Mouse (Mus musculus) stomach, postnatal 0 days (tissue): ENCODE measurements around the gene Hsd17b13.

Experiments
- CTCF ChIP-seq: IDR thresholded peaks from 2 replicates; pipeline ENCODE4 v1.5.1; 2016; ENCODE audit warnings: antibody characterized with exemption, low read depth, mild to moderate bottlenecking, moderate library complexity
- EP300 ChIP-seq: optimal IDR thresholded peaks from 2 replicates; pipeline ENCODE3; 2016; ENCODE audit warnings: antibody characterized with exemption

DNA sequence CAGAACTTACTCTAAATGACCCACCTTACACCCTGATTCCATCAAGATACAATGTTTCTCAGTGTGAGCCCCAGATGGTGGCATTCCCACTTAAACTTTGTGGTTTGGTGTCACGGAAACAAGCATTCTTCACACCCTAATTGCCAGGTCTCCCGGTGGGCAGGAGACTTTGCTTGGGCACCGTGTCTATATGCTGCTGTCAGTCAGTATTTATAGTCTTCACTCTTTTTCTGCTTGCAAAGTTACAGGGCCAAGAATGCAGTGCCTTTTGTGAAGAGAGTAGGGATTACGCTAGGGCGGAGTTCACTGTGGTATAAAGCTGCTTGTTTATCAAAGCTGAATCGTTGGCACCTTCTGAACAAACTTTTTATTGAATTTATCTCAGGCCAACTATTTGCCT is 34.0 kb downstream of the Hsd17b13 start:
- TF ChIP-seq CTCF: no peak
- TF ChIP-seq EP300: no peak
